Mouse (Mus musculus) bone marrow macrophage, adult 2 months (primary cell): ENCODE data around the gene Pxt1. TPM values are rescaled to one million over a fixed set of nuclear protein-coding genes. Genes with fewer than 3 reads are reported as not detected.
"Not testable (repeated sequence)": the region's sequence is repeated elsewhere in the genome, so short reads cannot be mapped to it uniquely, and the experiment has no call there.

Source experiments
- H3K27ac ChIP-seq: 2 replicates; pipeline ENCODE4 v1.5.1; 2012; ENCODE audit warnings: low read depth, low read length; ENCODE audit not compliant: insufficient read depth
- H3K4me1 ChIP-seq: 2 replicates; pipeline ENCODE4 v1.6.1; 2012; ENCODE audit warnings: low read length; ENCODE audit not compliant: control insufficient read depth, insufficient read depth
- H3K4me3 ChIP-seq: 2 replicates; pipeline ENCODE4 v1.5.1; 2012; ENCODE audit warnings: mild to moderate bottlenecking, low read length, moderate library complexity; ENCODE audit not compliant: insufficient read depth
- CTCF ChIP-seq: IDR thresholded peaks from 2 replicates; pipeline ENCODE4 v1.5.1; 2012; ENCODE audit warnings: low read depth, mild to moderate bottlenecking, low read length, moderate library complexity
- POLR2A ChIP-seq: IDR thresholded peaks from 2 replicates; pipeline ENCODE4 v1.6.1; 2012; ENCODE audit warnings: mild to moderate bottlenecking, low read depth, low read length, borderline replicate concordance
- polyA plus RNA-seq: library from polyadenylated mRNA; stranded (reverse); fragments of >200 nt; gene quantifications from 2 replicates; pipeline ENCODE4 v1.2.4, GENCODE M21; 2012; ENCODE audit not compliant: missing spikeins, insufficient read depth, insufficient read length

The Pxt1 gene
- polyA plus RNA-seq, result not detected in 2 replicates

GRCm38 (mm10) chr17:28943740-28944139, at the start of gene Pxt1:
Gene Pxt1 (minus strand): TSS chr17:28943840.
- TF ChIP-seq CTCF, result no peak
- TF ChIP-seq POLR2A, result no peak
- Histone ChIP-seq H3K4me3 (no peak within 1 kb of the TSS), H3K4me1 (peaks cover 4% of the 10 kb centered on the region; the same call in 1 of the 2 replicates), H3K27ac (no peak within 1 kb of the TSS)

GRCm38 (mm10) chr17:28993004-28993403, 49.4 kb upstream of the Pxt1 start:
- not testable (repeated sequence) for H3K4me3 ChIP-seq, H3K27ac ChIP-seq, H3K4me1 ChIP-seq

GRCm38 (mm10) chr17:28992105-28992504, 48.5 kb upstream of the Pxt1 start:
- Histone ChIP-seq H3K4me1 (no peaks in the 10 kb centered on the region), H3K4me3 (no peak overlapping the region), H3K27ac (no peak overlapping the region)
- TF ChIP-seq POLR2A, result no peak
- no peak for TF ChIP-seq CTCF

GRCm38 (mm10) chr17:28991286-28991685, 47.6 kb upstream of the Pxt1 start:
- no peaks in the 10 kb centered on the region for H3K4me1 ChIP-seq
- H3K27ac ChIP-seq, result no peak overlapping the region
- H3K4me3 ChIP-seq, result no peak overlapping the region
- TF ChIP-seq POLR2A, result no peak
- TF ChIP-seq CTCF, result no peak

DNA sequence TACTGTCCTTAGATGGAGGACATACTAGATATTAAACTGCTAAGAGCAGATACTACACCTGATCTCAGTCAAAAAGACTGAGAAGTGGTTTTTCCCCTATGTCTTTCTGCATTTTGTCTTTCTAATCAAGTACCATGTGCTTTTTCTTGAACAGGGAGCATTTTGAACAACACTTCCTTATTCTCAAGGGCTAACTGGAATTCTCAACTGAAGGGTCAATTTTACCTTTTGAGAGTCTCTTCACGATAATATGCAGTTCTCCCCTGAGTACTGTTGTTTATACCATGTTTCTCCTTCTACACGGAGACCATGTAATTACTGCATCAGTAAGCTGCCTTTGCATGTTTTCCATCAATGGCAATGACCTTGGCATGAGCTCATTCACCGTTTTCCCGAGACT, 46.4 kb upstream of the Pxt1 start:
- no peaks in the 10 kb centered on the region for H3K4me1 ChIP-seq
- no peak for TF ChIP-seq POLR2A
- no peak for TF ChIP-seq CTCF
- H3K4me3 ChIP-seq, result no peak overlapping the region
- H3K27ac ChIP-seq, result no peak overlapping the region

GRCm38 (mm10) chr17:28988996-28989395, 45.4 kb upstream of the Pxt1 start:
- Histone ChIP-seq H3K4me1 (no peaks in the 10 kb centered on the region), H3K4me3 (no peak overlapping the region), H3K27ac (no peak overlapping the region)
- TF ChIP-seq CTCF (no peak), POLR2A (no peak)

GRCm38 (mm10) chr17:28988291-28988690, 44.7 kb upstream of the Pxt1 start:
- H3K4me1 ChIP-seq, result no peaks in the 10 kb centered on the region
- TF ChIP-seq POLR2A, result no peak
- no peak overlapping the region for H3K4me3 ChIP-seq
- no peak overlapping the region for H3K27ac ChIP-seq

DNA sequence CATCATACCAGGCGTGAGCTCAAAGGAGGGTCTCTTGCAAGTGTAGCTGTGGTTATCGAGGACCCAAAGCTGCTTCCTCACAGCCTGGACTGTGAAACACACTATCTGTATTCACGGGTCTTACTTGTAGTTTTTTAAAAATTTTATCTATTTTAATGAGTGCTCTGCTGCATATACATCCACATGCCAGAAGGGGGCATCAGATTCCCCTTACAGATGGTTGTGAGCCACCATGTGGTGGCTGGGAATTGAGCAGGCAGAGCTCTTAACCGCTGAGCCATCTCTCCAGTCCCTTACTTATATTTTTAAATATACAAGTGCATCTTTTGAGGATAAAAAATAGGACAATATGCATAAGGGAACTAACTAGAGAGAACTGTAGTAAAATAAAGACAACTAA, 44.1 kb upstream of the Pxt1 start:
- Histone ChIP-seq H3K4me3 (no peak overlapping the region), H3K4me1 (no peaks in the 10 kb centered on the region), H3K27ac (no peak overlapping the region)
- TF ChIP-seq POLR2A (no peak), CTCF (peak; percentile 93)

GRCm38 (mm10) chr17:28986833-28987232, 43.2 kb upstream of the Pxt1 start:
- Histone ChIP-seq H3K4me1 (no peaks in the 10 kb centered on the region), H3K27ac (no peak overlapping the region), H3K4me3 (no peak overlapping the region)
- no peak for TF ChIP-seq POLR2A
- TF ChIP-seq CTCF, result peak; percentile 52

DNA sequence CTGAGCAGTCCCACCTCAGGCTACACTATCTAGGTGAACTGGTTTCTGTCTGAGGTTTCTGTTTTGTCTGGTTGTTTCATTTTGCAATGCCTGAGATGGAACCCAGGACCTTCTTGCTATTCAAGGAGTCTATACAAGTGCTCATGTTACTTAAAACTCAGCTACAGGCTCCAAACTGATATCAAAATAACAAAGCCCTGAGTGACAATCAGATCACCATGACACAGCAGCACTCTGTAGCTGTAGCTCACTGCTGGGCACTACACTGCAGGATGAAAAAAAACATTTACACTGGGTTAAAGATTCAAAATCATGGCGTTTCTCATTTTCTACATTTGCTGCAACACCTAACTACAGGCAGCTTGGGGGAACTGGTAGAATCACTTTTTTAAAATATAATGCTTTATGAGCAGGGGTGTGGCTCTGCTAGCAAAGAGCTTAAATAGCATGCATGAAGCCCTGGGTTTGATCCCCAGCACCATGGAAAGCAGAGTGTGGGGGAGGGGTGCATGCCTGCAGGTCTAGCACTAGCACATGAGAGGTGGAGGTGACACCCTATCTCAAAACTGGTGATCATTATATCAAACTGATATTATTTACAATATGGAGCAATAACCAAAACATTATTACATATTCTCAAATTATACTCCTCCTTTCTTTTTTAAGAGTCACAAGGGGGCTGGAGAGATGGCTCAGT, 41.2 kb upstream of the Pxt1 start:
- Histone ChIP-seq H3K27ac (no peak overlapping the region), H3K4me3 (no peak overlapping the region), H3K4me1 (no peaks in the 10 kb centered on the region)
- TF ChIP-seq POLR2A (no peak), CTCF (no peak)

GRCm38 (mm10) chr17:28982591-28982990, 39.0 kb upstream of the Pxt1 start:
- no peak overlapping the region for H3K4me3 ChIP-seq
- H3K4me1 ChIP-seq, result no peaks in the 10 kb centered on the region
- TF ChIP-seq POLR2A (no peak), CTCF (no peak)
- H3K27ac ChIP-seq, result no peak overlapping the region
